Mouse (Mus musculus): ENCODE results near the gene Syt17. TPM values are rescaled to one million over a fixed set of nuclear protein-coding genes. Genes with fewer than 3 reads are reported as not detected.

The Syt17 gene
- polyA plus RNA-seq, 1 experiment from 2014 or later, result 11.6 TPM

DNA sequence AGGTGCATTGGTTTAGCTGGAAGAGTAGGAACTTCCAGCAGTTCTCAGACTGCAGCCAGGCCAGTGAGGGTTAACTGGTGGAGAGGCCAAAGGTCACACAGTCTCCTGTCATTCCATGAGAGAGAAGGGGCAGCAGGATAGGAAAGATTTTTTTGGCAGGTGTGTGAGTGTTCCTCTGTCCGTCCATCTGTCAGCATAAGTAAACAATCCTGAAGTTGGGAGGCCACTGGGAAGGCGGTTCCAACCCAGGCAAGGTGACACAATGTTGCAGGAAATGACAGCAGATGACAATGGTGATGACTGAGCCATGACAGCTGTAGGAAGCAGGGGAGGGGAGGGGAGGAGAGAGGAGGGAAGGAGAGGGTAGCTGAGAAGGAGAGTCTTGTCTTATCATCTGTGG lies 4.9 kb upstream of the Syt17 start:
- Histone ChIP-seq H3K9ac (no peak overlapping the region), H3K4me1 (peaks cover 10% of the 10 kb centered on the region), H3K36me3 (no peaks in the 10 kb centered on the region), H3K4me2 (no peak overlapping the region), H3K27ac (no peak overlapping the region), H3K27me3 (peaks cover 15% of the 10 kb centered on the region), H3K9me3 (replicated peaks) (no peaks in the 10 kb centered on the region), H3K4me3 (replicated peaks) (no peak overlapping the region)
- 12% methylated on average over 2 of the region's 2 CpGs for WGBS
- ATAC-seq (replicated peaks; ENCODE audit: low FRiP score), result no peak

DNA sequence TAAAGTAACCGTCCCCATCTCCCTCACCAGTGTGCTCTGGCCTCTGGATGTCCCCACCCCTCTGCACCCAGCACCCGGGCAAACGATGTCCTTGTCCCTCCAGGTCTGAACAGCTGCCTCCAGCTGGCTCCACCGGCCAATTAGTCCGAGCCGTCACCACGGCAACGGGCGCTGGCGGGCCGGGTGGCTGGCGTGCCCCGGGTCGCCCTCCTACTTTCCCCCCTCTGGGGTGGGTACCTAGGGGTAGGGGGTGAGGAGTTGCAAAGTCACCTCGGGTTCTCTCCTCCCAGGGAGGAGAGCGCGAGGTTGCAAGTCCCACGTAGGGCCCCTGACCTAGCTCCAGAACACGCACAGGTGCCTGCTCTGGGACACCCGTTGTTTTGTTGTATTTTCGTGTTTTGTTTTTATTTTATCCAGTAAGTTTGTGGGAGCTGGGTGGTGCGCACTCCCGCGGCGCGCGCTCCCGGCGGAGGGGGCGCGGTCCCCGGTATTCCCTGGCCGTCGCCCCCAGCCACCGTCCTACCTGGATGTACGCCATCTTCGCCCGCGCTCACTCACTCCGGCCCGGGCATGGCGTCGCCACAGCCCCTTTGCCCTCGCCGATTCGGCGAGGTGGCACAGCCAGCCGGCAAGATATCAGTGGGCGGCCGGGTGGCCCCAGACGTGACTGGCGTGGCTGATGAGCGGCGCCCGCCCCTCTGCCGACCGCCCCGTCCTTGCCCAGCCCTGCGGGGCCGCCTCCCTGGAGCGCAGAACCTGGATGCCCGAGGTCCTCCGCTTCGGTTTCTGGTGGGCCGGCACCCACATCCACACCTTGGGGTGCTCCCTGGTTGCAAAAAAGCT lies 510 bp downstream of the Syt17 start:
- H3K36me3 ChIP-seq, result no peaks in the 10 kb centered on the region
- peak; percentile 70 for ATAC-seq (replicated peaks; ENCODE audit: low FRiP score)
- under 1% methylated on average over 65 of the region's 65 CpGs for WGBS
- H3K4me1 ChIP-seq, result peaks cover 30% of the 10 kb centered on the region
- peak overlapping the region; percentile 53 for H3K9ac ChIP-seq
- peak overlapping the region; percentile 6 for H3K27ac ChIP-seq
- no peaks in the 10 kb centered on the region for H3K9me3 ChIP-seq (replicated peaks)
- peak overlapping the region; percentile 58 for H3K4me3 ChIP-seq (replicated peaks)
- H3K4me2 ChIP-seq, result peak overlapping the region; percentile 86
- peaks cover 41% of the 10 kb centered on the region for H3K27me3 ChIP-seq

DNA sequence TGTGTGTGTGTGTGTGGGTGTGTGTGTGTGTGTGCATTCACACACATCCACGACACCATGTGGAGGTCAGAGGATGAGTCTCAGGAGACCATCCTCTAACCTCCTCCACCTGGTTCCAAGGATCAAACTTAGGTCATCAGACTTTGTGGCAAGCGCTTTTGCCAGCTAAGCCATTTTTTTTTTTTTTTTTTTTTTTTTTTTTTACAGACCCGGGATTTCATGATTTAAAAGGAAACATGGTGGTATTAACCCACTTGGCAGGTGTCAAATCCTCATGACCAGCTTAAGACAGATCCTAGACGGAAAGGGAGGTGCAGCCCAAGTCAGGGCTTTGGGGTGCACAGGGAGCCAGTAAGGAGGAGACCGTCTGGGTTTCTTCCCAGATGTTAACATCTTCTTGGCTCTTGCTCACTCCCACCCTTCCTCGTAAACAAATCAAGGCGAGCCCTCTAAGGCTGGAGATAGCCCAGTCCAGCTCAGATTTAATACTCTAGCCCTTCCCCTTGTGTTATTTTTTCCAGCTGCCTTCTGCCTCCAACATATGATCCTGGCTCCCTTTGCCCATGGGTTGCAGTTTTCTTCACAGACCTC lies 4.0 kb downstream of the Syt17 start:
- H3K27me3 ChIP-seq, result peaks cover 41% of the 10 kb centered on the region
- no peak overlapping the region for H3K4me3 ChIP-seq (replicated peaks)
- no peak overlapping the region for H3K27ac ChIP-seq
- no peak overlapping the region for H3K9ac ChIP-seq
- peaks cover 29% of the 10 kb centered on the region for H3K4me1 ChIP-seq
- no peak overlapping the region for H3K4me2 ChIP-seq
- 30% methylated on average over 7 of the region's 7 CpGs for WGBS
- H3K9me3 ChIP-seq (replicated peaks), result no peaks in the 10 kb centered on the region
- no peaks in the 10 kb centered on the region for H3K36me3 ChIP-seq
- ATAC-seq (replicated peaks; ENCODE audit: low FRiP score), result no peak

DNA sequence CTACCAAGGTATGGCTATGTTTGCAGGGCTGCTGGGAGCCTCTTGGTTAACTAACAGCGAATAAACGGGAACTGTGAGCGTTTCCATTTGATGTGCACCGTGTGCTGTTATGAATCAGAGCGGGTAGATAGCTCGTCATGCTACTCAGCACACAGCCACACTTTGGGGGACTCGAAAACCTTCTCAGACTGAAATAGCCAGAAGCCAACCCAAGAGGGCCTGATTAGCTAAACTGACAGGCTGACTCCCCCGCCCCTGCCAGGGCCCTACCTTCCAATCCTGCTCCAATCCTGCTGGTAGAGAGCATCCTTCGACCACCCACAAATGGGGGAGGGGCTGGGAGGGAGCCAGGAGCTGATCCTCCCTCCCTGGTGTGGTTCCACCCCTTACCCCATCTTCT lies 4.7 kb downstream of the Syt17 start:
- Histone ChIP-seq H3K4me1 (peaks cover 24% of the 10 kb centered on the region), H3K9ac (no peak overlapping the region), H3K36me3 (no peaks in the 10 kb centered on the region), H3K4me3 (replicated peaks) (no peak overlapping the region), H3K27me3 (peaks cover 38% of the 10 kb centered on the region), H3K9me3 (replicated peaks) (no peaks in the 10 kb centered on the region), H3K4me2 (peak overlapping the region; percentile 27; the same call in 1 of the 2 replicates), H3K27ac (no peak overlapping the region)
- 5% methylated on average over 9 of the region's 9 CpGs for WGBS
- no peak for ATAC-seq (replicated peaks; ENCODE audit: low FRiP score)

DNA sequence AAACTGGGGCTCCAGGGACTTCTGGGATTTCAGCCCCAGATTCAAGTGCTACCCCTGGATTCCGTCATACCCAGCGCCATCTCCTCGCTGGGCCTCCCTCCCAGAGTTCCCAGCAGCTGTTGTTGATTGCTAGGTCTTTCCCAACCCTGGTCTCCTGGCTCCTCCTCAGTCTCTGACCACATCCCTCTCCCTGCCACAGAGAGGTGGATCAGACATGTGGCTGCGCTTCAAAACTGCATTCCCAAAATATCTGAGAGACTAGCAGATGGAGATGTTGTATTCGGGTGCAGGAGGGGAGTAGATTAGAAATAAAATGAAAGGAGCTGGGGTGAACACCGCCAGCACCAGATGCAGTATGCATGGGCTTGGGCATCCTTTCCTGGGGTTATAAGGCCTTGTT lies 6.5 kb downstream of the Syt17 start:
- H3K27ac ChIP-seq, result no peak overlapping the region
- H3K9me3 ChIP-seq (replicated peaks), result no peaks in the 10 kb centered on the region
- H3K4me2 ChIP-seq, result no peak overlapping the region
- peaks cover 22% of the 10 kb centered on the region; the same call in 1 of the 2 replicates for H3K27me3 ChIP-seq
- no peak overlapping the region for H3K9ac ChIP-seq
- WGBS, result 86% methylated on average over 6 of the region's 6 CpGs
- H3K4me1 ChIP-seq, result peaks cover 7% of the 10 kb centered on the region
- H3K4me3 ChIP-seq (replicated peaks), result no peak overlapping the region
- no peak for ATAC-seq (replicated peaks; ENCODE audit: low FRiP score)
- no peaks in the 10 kb centered on the region for H3K36me3 ChIP-seq

DNA sequence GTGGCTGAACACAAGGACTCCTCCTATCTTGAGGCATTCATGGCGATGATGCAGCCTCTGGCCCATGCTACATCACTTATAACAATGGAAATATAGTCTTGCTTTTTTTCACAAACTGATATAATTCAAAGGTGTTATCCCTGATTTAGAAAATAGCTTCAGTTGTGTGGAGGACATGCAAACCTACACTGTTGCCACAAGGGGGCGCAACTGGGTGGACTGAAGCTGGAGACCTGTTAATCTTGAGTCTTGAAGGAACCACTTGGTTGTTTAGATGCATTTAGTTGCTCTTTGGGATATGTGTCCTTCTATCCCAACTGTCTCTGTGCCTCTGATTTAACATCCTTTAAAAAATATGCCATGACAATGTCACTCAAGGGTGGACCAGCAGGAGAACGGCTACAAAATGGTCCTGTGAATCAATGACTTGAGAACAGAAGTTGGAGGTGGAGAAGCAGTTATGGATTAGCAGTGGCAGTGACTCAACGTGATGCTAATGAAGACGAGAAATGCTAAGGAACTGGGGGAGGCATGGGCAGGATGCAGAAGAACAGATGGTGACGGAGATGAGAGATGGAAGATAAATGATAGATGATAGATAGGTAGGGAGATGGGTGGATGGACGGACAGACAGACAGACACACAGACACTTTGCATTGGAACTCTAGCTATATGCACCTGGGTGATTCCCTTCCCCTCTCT lies 10.8 kb downstream of the Syt17 start:
- no peak for ATAC-seq (replicated peaks; ENCODE audit: low FRiP score)
- no peaks in the 10 kb centered on the region for H3K9me3 ChIP-seq (replicated peaks)
- no peak overlapping the region for H3K4me2 ChIP-seq
- no peak overlapping the region for H3K4me3 ChIP-seq (replicated peaks)
- no peaks in the 10 kb centered on the region for H3K36me3 ChIP-seq
- no peaks in the 10 kb centered on the region for H3K4me1 ChIP-seq
- WGBS, result 58% methylated on average over 7 of the region's 7 CpGs
- no peaks in the 10 kb centered on the region for H3K27me3 ChIP-seq
- no peak overlapping the region for H3K27ac ChIP-seq
- no peak overlapping the region for H3K9ac ChIP-seq

DNA sequence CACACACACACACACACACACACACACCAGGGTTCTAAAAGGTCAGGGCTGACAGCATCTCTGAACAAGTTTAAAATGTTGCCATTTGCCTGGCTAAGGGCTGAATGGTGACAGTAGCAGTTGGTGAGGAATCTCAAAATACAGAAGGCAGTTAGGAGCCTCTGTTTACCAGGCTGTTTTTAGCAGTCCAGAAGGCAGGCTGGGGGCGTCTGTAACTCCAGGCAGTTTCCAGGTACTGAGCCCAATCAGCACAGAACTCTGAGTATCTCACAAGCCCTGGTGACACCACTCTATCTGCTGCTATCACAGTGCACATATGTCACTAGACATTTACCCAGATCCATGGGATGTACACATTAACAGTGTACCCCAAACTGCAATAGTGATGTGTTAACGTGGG lies 19.1 kb downstream of the Syt17 start:
- Histone ChIP-seq H3K4me3 (replicated peaks) (no peak overlapping the region), H3K9me3 (replicated peaks) (no peaks in the 10 kb centered on the region), H3K27ac (no peak overlapping the region), H3K36me3 (no peaks in the 10 kb centered on the region), H3K27me3 (no peaks in the 10 kb centered on the region), H3K4me2 (no peak overlapping the region), H3K4me1 (no peaks in the 10 kb centered on the region), H3K9ac (no peak overlapping the region)
- 71% methylated on average over 2 of the region's 2 CpGs for WGBS
- ATAC-seq (replicated peaks; ENCODE audit: low FRiP score), result no peak

DNA sequence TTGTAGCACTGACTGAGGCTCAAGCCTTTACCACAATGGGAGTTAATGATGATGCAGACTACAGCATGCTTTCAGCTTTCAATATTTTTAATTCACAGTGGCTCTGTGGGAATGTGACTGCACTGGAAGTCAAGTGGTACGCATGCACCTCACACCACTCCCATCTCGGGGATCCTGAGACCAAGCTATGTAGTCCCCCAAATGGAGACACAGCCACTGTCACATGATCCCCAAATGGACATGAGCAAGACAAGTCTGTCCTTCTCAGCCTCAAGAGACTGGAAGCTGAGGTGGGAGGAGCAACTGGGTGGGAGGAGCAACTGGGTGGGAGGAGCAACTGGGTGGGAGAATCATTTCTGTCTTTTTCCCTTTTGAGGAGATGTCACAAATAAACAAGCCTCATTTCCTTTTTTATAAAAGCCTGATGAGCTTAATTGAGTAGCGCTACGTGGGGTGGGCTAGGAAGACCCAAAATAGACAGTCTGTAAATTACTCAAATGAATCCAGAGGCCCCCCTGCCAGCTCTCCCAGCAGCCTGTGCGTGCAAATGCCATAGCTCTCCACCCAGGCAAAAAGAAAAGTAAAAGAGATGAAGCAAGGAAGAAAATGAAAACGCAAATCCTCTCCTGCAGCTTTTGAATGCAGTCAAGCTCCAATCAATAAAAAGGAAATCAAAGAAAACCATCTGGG lies 28.4 kb downstream of the Syt17 start:
- no peak for ATAC-seq (replicated peaks; ENCODE audit: low FRiP score)

DNA sequence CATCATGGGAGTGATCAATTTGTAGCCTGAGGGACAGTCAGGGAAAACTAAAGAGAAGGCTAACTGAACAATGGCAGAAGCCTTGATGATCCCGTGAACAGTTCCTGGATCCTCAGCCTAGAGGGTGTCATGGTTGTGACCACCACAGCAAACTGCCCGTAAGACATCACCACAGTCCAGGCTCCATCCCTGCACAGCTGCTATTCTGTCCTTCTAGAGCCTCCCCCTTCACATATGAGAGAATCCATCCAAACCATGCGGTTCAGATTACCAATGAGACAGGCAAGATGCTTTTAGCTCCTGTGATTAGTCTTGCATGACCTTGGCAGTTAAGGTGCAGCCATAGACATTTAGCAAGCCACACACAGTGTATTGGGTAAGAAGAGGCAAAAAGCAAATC lies 33.8 kb downstream of the Syt17 start:
- H3K9ac ChIP-seq, result no peak overlapping the region
- WGBS, result 40% methylated on average over 3 of the region's 3 CpGs
- H3K27ac ChIP-seq, result no peak overlapping the region
- H3K4me3 ChIP-seq (replicated peaks), result no peak overlapping the region
- H3K9me3 ChIP-seq (replicated peaks), result no peaks in the 10 kb centered on the region
- H3K4me2 ChIP-seq, result no peak overlapping the region
- ATAC-seq (replicated peaks; ENCODE audit: low FRiP score), result peak; percentile 83
- no peaks in the 10 kb centered on the region for H3K27me3 ChIP-seq
- no peaks in the 10 kb centered on the region for H3K36me3 ChIP-seq
- H3K4me1 ChIP-seq, result peaks cover 9% of the 10 kb centered on the region; the same call in 1 of the 2 replicates

More for the DNA sequence above, 28.4 kb downstream of the Syt17 start:
- Histone ChIP-seq H3K4me3 (replicated peaks) (no peak overlapping the region), H3K9me3 (replicated peaks) (no peaks in the 10 kb centered on the region), H3K4me1 (no peaks in the 10 kb centered on the region; the same call in 1 of the 2 replicates), H3K27ac (no peak overlapping the region), H3K27me3 (no peaks in the 10 kb centered on the region), H3K9ac (no peak overlapping the region), H3K36me3 (no peaks in the 10 kb centered on the region), H3K4me2 (no peak overlapping the region)
- WGBS, result 69% methylated on average over 6 of the region's 6 CpGs

DNA sequence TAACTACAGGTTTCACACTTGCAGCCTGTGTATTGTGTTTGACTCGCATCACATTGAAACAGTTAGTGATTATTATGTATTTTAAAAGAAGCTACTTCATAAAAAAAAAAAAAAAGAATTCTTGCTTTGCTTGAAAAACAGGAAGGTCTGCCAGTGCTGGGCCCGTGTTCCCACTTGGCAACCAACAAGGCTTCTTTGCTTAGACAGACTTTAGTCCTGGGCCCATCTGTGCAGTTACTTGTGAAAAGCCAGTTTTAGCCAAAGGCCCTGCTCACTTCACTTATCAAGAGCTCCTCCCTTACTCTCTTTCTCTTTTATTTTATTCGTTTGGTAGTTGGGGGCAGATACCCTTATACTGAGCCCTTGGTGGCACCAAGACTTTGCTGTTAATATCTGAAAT lies 36.1 kb downstream of the Syt17 start:
- no peak overlapping the region for H3K4me3 ChIP-seq (replicated peaks)
- ATAC-seq (replicated peaks; ENCODE audit: low FRiP score), result no peak
- WGBS, result 84% methylated on average over 3 of the region's 3 CpGs
- peaks cover 9% of the 10 kb centered on the region; the same call in 1 of the 2 replicates for H3K4me1 ChIP-seq
- no peak overlapping the region for H3K4me2 ChIP-seq
- no peaks in the 10 kb centered on the region for H3K36me3 ChIP-seq
- no peaks in the 10 kb centered on the region for H3K9me3 ChIP-seq (replicated peaks)
- H3K27me3 ChIP-seq, result no peaks in the 10 kb centered on the region
- no peak overlapping the region for H3K9ac ChIP-seq
- H3K27ac ChIP-seq, result no peak overlapping the region

DNA sequence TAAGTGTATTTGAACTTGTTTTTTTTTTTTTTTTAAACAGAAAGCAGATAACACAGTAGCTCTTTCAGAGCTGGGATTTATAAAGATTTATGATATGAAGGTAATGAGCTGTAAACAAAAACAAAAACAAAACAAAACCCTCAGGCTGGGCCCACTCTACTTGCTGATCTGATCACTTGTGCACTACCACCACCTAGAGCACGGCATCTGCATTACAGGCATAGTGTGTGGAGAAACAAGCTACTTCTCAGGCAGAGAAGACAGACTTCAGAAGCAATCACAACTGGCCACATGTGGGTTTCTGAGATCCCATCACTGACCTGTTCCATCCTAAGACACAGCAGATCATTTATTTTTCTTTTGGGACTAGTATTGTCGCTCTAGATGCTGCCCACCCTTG lies 38.6 kb downstream of the Syt17 start:
- H3K4me1 ChIP-seq, result peaks cover 8% of the 10 kb centered on the region; the same call in 1 of the 2 replicates
- H3K9ac ChIP-seq, result no peak overlapping the region
- H3K4me2 ChIP-seq, result no peak overlapping the region
- 48% methylated on average over 2 of the region's 2 CpGs for WGBS
- H3K4me3 ChIP-seq (replicated peaks), result no peak overlapping the region
- no peaks in the 10 kb centered on the region for H3K27me3 ChIP-seq
- no peaks in the 10 kb centered on the region for H3K9me3 ChIP-seq (replicated peaks)
- no peak overlapping the region for H3K27ac ChIP-seq
- ATAC-seq (replicated peaks; ENCODE audit: low FRiP score), result no peak
- H3K36me3 ChIP-seq, result no peaks in the 10 kb centered on the region

DNA sequence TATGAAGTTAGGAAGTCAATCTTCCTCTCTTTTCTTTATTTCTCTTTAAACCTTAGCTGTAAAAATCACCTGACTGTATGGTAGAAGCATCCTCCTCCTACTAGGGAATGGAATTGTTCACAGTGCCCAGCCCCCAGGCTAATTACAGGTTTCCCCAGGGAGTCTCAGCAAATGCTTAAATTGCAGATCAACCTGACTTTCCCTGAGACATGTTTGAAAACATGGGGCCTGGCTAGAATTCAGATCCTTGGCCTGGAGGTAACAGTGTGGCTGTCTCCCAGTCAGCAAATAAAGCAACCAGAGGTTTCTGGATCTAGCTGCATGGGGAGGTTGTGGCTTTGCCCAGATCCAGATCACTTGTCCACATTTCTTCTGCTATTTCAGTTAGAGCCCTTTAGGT lies 42.8 kb downstream of the Syt17 start:
- Histone ChIP-seq H3K9me3 (replicated peaks) (no peaks in the 10 kb centered on the region), H3K36me3 (no peaks in the 10 kb centered on the region), H3K4me2 (no peak overlapping the region), H3K4me3 (replicated peaks) (no peak overlapping the region), H3K4me1 (no peaks in the 10 kb centered on the region), H3K27ac (no peak overlapping the region), H3K9ac (no peak overlapping the region), H3K27me3 (no peaks in the 10 kb centered on the region)
- ATAC-seq (replicated peaks; ENCODE audit: low FRiP score), result no peak

Measured in kidney, embryonic 15.5 days (tissue).